Mouse (Mus musculus) telencephalon, adult 2 months (tissue): ENCODE measurements around the gene Lrrc49.

Experiments used
- DNase-seq: peaks from one replicate; pipeline ENCODE4 v3.0.0-alpha.2; 2011; ENCODE audit warnings: low read depth, low spot score

The Lrrc49 gene

GRCm38 (mm10) chr9:60543422-60544015 is 144.4 kb downstream of the Lrrc49 start:
- no peak for DNase-seq

DNA sequence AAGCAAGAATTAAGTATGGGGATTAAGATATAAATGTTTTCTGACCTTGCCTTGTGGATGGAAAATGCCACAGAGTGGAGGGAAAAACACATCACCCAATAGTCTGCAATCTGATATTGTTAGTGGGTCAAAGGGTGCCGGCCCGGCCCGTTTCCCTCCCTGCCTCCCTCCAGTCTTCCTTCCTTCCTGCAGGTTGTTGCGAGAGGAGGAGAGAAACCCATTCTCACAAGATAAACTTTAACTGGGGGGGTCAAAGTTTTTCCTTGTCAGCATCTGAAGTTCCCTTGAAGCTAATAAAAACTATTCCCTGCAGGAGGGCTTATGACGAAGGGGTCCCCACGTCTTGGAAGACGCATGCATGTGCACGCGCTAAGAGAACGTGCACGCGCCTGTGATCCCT is 157.6 kb downstream of the Lrrc49 start:
- no peak for DNase-seq

DNA sequence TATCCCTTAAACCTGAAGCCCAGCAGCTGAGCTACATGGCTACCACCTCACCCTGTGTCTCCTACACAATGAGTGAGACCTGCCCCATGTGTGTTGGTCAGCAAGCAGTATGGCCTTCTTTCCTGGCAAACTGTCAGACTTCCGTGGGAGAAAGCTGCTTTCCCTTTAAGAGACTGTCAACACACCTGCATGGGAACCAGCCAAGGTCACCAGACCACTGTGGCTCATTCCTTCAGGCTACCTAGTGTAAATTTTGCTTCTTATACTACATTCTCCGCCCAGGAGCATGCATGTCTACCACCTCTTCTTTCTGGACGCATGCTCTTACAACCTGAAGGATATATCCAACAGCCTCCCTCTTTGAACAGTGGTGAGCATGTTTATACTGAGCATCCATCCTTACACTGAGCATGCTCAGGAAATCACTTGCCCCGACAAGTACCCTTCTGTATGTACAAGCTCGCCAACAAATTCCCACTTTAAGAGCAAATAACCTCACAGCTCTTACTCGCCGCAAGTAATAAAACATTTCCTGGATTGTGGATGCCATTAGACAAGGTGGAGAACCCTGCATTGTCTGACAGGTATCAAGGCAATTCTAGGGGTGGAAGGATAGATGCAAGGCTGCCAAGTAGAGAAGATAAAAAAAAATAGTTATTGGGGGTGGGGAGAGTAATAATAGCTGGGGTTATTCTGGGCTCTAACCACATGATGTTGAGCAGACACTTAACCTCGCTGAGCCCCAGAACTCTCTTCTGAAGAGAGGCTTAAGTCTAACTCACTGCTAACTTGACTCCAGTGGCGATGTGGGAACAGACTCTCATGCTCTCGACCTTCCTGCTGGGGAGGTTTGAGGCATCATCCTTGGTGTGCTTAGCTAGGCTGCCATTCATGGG is 158.4 kb downstream of the Lrrc49 start:
- DNase-seq = no peak

DNA sequence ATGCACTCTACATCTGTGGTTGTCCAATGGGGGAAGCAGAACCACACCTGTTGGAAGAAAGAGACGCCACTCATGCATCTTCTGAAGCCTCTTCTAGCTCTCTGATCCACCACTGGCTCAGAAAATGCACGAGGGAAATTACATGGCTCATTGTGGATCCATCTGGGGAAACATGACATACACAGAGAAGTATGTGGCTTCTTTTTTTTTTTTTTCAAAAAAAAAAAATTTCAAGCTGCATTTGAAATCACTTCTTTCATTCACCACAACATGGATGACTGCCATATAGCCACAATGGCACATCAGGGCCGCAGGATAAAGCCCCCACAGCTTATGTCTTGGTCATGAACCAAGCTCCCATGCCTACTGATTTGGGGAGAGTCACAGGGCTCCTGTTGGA is 159.7 kb downstream of the Lrrc49 start:
- DNase-seq = no peak

DNA sequence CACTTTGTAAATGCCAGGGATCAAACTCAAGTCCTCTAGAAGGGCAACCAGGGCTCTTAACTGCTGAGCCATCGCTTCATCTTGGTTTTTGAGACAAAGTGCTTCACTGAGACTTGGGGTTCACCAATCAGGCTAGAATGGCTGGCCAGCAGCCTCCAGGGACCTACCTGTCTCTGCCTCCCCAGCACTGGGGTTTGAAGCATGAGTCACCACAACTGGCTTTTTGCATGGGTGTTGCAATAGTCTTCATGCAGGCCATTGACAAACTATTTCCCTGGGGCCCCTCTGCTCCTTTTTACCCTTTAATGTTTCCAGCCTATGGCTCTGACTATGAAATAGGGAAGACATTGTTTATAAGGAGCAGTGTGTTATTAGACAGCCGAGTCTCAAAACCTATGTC is 160.1 kb downstream of the Lrrc49 start:
- no peak for DNase-seq

- no peak for DNase-seq
Observed at GRCm38 (mm10) chr9:60527051-60527450, 160.9 kb downstream of the Lrrc49 start.

DNA sequence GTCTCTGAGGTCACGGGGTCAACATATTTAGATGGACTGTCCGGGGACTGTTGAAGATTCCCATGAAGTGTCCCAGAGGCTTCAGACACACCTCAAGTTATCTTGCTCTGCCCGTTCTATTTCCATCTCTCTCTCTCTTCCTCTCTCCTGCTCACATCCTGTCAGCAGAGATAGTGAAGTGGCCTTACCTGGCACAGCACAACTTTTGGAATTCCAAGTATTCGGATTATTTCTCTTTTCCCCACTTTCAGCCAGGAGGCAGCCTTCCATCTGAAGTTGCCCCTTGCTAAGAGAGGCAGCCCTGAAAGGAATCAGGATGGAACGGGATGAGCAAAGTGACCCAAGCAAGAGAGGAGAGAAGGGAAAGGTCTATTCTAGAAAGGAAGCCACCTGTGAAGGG is 161.8 kb downstream of the Lrrc49 start:
- no peak for DNase-seq

DNA sequence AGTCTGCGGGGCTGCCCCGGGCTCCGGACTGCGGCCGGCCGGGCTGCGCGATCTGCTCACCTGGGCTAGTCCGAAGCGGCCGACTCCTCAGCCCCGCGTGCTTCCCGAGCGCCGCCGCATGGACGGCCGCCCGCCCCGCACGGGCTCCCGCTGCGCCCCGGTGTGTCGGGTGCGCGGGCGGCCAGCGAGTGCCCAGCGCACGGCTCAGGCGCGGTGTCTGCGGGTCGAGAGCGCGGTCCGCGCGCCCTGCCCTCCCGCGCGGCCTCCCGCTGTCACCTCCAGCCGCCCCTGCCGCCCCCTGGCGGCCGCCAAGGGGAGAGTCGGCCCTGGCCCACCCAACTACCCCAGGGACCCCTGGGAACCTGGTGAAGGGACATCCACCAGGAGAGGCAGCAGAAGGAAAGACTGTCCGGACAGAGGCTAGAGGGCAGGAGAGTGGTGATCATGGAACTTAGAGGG is 166.1 kb downstream of the Lrrc49 start, which contains the start of gene Thsd4:
Gene Thsd4, minus strand, starts transcription at position 241 of the 459 bp plus-strand sequence.
- DNase-seq = no peak

DNA sequence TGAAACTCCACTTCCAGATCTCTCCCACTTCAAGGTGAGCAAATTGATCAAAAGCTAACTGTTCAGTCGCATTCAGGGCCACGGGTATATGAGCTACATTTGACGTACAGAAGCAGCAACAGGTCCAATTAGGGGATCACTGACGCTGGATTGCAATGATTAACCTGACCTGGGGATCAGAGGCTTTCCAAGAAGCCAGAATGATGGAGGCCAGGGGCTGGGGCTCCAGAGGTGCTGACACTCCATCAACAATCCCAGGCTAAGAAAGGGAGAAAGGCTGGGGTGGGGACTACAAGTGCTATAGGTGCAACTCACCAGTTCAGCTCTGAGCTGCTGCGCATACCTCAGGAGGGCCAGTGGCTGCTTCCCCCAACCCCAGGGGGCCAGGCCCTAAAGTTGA is 166.8 kb downstream of the Lrrc49 start:
- no peak for DNase-seq

GRCm38 (mm10) chr9:60519601-60520000 is 168.4 kb downstream of the Lrrc49 start:
- DNase-seq = no peak
